Mouse (Mus musculus): ENCODE measurements around the gene Il34. TPM values are rescaled to one million over a fixed set of nuclear protein-coding genes. Genes with fewer than 3 reads are reported as not detected.
"Not testable (repeated sequence)": the region's sequence is repeated elsewhere in the genome, so short reads cannot be mapped to it uniquely, and the experiment has no call there.

The Il34 gene
- total RNA-seq, 2 experiments from 2014 or later: 65.2 to 75.8 TPM

DNA sequence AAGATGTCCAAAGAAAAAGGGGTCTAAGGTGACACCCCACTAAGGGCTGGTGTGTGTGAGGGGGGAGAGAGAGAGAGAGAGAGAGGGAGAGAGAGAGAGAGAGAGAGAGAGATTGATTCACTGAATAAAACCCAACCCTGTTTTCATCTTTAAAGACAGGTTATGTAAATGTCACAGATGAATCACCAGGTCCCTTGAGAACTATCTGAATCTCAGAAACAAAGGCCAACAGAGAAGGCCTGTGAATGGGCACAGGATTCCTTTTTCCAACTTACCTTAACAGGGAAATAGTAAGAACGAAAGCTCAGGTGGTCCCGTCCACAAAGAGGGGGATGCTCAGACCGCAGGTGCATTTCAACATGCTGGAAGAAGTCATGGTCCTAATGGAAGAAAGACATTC lies 5.4 kb upstream of the Il34 start:
- no peak for DNase-seq (ENCODE audit: low spot score in 2 of 2)

DNA sequence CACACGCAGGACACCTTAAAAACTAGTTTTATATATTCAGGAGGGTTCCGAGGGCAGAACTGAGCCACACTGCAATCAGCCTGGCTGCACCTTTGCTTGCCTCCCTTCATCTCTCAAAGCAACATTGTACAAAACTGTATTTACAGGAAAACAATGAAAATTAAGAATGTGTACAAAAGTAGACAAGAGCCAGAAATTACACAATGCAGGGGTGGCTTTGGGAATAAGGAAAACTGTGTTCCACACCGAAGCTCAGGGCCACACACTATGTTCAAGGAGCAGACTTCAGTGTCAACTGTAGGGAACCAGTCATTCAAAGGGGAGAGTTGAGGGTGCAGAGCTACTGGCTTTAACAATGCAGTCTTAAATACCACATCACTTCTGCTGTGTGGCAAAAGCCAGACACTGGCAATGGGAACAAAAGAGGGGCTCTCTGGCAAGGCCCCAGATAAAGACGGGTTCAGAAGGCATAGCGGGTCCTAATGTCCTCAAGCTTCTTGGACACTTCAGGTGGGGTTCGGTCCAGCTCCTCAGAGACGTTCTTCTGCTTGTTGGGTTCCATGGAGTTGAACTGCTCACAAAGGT lies 4.8 kb upstream of the Il34 start:
- no peak for DNase-seq (ENCODE audit: low spot score in 2 of 2)

DNA sequence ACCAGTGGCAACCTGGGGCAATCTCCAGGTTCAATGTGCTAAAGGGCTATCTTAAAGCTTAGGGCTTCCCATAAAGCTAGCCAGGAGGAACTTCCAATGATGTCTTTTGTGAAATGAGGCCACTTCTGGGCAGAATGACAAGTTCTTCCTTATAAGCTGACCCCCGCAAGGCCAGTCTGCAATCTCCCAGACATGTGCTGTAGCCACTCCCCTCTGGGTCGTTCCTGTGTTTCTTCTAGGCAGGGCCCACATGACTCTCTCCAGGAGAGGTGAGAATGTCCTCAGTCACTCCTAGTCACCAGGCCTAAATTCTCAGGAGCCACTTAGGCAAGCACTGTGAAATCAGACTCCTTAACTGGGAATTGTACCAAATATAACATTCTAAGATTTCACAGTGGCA lies 4.1 kb upstream of the Il34 start:
- DNase-seq (ENCODE audit: low spot score in 2 of 2): no peak

DNA sequence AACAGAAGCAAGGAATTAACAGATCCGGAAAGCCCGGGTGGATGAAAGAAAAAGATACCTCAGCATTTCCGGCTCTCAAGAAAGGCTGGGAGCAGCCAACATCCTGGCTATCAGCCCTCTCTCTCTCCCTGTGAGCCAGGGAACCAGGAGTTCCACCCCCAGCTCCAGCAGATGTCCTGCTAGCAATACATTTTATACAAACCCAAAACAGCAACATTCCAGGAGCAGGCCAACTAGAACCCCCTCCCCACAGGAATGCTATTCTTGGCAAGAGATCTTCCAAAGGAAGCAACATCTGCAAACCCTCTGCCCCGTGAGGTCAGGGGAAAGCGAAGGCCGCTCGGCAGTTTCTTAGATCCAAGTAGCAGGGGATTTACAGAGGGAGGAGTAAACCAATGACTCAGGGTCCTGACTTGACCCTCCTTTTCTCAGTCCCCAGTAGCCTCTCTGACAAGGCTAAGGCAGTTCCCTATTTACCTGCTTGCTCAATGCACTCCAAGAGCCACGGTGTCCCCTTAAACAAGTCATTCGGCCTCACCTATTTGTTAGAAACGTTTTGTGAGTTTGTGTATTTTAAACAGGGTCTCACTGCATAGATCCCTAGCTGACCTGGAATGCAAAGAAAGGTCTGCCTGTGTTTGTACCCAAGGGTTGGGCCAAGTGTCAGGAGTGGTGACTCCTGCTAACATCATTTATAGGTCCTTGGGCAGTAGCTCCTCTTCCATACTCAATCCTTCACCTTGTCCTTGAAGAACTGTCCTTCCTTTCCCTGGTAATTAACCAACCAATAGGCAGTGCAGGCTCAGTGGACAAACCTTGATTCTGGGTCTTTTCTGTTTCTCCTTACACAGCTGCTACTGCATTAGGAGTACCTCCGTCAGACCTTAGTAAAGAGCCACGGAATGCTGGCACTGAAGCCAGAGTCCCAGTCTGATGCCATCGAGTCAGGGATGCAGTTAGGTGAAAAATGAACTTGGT lies 3.1 kb upstream of the Il34 start:
- peak in 1 of 2 experiments; percentile 34 for DNase-seq (ENCODE audit: low spot score in 2 of 2)

DNA sequence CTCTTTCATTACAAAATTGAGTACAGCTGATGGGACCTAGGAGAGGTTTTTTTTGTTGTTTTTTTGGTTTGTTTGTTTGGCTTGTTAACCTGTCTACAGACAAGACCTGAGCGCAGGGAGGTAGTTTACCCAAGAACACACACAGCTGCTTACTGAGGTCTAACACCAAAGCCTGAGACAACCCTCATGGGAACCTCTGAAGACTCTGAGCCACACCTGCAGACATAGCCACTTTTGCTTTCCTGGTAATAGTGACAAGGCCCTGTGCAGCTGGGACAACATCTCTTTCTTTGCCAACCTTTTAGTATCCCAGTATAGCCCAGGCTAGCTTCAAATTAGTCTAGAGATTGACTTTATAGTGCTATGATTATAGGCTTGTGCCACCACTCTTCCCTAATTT lies 422 bp upstream of the Il34 start:
- no peak for DNase-seq (ENCODE audit: low spot score in 2 of 2)

DNA sequence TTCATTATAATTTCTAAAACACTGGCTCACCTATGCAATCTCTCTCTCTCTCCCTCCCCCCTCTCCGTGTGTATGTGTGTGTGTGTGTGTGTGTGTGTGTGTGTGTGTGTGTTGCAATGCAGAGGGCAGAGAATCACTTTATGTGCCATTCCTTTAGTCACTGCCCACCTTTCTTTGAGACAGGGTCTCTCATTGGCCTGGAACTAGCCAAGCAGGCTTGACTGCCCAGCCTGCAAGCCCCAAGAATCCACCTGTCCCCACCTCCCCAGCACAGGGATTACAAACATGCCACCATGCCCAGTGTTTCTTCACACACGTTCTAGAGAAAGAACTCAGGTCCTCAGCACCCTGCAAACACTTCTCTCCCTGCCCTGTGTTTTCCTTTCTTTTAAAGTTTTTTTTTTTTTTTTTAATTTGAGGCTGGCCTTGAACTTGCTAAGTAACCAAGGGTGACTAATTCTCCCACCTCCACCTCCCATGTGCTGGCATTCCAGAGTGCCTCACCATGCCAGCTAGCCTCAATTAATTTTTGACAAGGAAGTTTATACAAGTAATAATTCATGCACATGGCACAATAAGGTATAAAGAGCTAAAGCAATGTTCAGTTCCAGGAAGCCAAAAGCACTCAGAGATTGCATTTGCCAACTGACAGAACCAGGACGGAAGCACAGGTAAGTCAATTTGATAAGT lies 754 bp downstream of the Il34 start:
- DNase-seq (ENCODE audit: low spot score in 2 of 2): no peak

DNA sequence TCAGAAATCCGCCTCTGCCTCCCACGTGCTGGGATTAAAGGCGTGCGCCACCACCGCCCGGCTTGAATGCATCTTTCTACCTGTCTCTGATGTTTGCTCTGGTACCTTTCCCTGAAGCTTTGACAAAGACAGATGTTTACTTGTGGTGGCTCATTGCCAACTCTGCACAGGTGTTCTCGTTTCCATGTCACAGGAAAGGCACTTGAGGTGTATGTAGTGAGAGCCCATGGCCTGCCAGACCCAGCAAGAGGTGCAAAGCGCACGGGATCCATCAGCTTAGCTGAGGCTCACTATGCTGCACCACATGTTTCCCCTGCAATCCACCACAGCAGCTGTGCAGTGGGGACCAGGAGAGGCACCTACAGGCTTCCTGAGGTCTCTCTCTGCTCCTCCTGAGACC lies 1.9 kb downstream of the Il34 start:
- no peak for DNase-seq (ENCODE audit: low spot score in 2 of 2)

DNA sequence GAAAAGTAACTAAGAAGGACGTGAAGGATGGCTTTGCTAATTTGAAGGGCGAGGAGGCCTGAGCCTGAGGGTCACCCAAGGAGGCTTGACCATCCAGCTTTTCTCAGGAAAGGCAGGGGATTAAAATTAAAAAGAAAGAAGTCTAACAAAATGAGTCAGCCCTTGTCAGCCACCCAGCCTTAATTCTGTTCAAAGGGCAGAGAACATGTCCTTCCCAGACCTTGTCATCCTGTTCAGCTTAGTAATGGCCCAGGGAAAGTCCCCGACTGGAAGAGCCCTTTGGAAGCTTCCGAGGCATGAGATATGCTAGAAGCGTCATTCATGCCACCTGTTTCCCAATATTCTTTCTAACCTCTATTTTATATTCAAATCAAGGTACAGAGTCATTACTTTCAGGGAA lies 2.7 kb downstream of the Il34 start:
- no peak for DNase-seq (ENCODE audit: low spot score in 2 of 2)

DNA sequence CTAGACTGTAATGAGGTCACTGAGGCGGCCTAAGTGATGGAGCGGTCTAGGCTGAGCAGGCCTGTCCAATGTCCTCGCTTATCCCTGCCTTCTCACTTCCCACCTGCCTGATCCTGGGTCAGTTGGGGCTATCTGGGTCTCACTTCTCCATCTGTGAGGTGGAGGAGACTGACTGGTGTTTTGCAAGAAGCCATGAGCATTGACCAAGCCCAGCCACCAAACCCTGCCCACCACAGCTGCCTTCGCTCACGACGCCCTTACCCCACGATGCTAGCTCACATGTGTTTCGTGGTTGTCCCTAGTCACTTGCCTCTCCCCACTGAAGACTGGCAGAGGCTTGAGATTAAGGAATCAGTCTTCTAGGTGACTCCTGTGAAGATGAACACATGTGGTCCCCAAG lies 8.6 kb downstream of the Il34 start:
- DNase-seq (ENCODE audit: low spot score in 2 of 2): no peak

DNA sequence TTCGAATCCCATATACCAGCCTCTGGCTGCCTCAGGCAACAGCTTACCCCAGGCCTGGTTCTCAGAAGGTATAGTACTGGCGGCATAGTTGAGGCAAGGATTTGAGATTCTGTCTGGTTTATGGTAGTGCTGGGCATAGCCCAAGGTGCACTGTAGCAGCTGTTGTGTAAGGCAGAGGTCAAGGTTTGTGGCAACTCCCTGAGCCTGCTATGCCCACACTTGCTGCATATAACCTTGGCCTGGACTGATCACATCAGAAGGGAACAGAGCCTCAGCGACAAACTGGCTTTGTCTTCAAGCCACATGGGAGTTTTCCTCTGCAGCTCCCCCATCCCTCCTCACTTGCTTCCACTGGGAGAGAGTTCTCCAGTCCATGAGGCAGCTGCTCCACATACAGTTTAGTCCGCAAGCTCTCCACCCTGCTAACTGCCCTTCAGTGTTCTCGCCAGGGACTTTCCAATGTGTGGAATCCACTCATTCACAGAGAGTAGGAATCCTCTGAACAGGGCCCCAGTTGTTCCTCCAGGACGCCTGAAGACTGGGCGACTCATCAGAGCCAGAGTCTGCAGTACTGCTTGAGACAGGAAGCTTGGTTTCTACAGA lies 11.3 kb downstream of the Il34 start:
- no peak for DNase-seq (ENCODE audit: low spot score in 2 of 2)

DNA sequence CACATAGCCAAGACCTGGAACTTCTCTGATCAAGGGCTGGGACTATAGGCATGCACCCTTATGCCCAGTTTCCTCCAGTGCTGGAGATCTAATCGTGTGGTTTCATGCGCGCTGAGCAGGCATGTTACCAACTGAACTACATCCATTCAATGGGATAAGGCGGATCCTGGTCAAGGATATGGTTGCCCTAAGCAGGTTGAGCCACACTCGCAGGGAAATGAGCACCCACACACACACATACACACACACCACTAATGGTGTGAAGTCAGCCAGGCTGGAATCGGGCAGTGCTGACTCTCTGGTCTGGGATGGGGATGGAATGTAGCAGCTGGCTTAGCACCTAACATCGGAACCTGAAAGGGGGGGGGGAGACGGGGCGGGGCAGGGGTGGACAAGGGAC lies 11.8 kb downstream of the Il34 start:
- DNase-seq (ENCODE audit: low spot score in 2 of 2): no peak

DNA sequence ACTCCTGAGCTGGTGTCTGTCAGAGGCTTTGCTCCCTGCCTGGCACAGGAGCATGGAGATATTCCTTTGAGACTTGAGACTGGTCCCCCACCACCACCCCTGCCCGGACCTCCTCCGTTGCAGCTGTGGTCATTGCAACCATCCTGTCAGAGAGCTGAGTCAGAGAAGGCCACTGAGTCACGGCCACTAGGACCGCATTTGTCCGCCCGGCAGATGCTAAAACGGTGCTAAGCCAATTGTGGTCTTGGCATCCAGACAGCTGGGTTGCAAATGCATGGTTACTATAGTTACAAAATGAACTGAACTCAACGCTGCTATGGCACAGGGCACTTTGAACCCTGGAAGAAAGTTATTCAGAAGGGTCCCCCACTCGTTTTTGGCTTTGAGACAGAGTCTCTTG lies 12.2 kb downstream of the Il34 start:
- no peak for DNase-seq (ENCODE audit: low spot score in 2 of 2)

DNA sequence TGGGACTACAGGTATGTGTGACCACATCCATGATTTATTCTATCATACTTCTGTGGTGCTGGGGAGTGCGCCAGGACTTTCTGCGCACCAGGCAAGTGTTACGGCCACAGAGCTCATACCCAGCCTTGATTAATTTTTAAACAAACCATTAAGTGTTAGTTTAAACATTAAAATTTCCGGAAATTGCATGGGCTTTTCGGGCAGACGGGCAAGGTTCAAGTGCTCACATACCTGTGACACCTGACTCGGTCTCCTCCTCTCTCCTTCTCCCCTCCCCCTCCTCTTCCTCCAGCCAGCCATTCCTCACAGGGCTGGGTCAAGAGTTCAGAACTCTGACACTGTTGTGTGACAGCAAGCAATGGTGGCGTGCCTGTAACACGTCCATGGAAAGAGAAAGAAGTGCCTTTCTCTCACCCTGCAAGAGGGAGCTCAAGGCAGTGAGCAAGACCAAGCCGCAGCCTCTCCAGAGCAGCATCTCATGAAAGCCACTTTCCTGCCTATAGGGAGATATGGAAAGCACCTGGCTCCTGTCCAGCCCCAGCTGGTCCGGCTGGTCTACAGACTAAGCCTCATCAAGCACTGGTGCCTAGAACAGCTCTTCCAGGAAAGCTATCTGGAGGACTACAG lies 13.0 kb downstream of the Il34 start:
- no peak for DNase-seq (ENCODE audit: low spot score in 2 of 2)

DNA sequence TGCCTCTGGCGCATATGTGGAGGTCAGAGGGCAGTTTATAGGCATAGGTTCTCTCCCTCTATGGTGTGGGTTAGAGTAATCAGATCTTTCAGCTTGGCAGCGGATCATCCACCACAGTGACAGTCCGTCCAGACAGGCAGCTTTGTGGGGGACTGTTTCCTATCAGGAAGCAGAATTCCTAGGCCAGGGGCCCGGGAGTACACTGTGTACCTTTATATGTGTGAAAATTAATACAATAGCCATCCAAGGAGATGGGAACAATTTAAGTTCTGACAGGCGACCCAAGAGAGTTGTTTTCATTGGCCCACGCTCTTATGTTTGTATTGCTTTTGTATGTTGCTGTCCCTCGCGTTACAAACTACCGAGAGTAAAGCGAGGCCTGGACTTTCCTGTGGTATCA lies 14.6 kb downstream of the Il34 start:
- DNase-seq (ENCODE audit: low spot score in 2 of 2): no peak

DNA sequence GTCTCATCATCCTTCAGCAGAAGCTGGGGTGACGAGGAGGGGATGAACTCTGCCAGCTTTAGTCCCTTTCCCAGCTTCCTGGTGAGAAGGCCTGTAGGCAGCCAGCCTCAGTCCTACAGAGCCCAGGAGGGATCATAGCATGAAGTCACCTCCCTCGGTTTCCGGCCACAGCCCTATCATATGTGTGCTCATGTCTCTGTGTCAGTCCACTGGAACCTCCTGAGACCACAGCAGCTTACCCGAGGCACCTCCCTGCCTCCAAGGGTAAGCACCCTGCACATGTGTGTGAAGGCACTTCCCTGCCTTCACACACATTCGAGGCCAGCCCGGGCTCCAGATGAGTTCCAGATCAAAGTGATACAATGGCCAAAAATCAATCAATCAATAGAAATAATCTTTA lies 15.5 kb downstream of the Il34 start:
- no peak for DNase-seq (ENCODE audit: low spot score in 2 of 2)

DNA sequence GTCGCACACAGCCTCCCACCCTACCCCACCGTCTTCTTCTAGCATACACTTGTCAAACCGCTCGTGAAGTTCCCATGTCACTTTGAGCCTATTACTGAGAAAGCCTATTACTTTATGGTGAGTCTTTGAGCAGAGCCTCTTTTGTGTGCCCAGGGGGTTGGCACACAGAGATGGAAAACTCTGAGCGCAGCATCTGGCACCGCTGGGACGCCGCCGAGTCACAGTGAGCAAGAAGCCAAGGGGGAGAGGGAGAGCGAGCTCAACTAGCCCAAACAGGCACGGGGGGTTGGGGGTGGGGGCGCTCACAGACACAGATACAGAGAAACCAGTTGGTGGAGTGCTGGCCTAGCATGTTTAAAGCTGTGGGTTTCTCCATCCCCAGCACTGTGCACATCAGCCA lies 16.2 kb downstream of the Il34 start:
- peak in 1 of 2 experiments; percentile 33 for DNase-seq (ENCODE audit: low spot score in 2 of 2)

DNA sequence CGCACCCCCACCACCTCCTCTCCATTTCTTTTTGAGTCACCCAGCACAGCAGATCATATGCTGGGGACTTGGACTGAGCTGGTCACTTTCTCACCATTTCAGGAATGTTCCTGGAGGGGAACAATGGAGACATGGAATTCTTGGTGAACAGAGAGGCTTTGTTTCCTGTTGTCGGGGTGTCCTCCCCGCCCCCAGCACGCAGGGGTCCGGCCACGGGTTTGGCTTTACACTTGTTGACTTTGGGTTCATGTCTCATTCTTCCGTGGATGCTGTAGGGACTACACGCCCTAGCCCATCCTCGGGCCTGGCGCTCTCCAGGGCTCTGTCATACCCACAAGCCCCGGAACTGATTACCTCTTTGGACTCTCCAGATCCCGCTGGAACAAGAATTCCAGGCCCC lies 16.7 kb downstream of the Il34 start:
- DNase-seq (ENCODE audit: low spot score in 2 of 2): no peak

DNA sequence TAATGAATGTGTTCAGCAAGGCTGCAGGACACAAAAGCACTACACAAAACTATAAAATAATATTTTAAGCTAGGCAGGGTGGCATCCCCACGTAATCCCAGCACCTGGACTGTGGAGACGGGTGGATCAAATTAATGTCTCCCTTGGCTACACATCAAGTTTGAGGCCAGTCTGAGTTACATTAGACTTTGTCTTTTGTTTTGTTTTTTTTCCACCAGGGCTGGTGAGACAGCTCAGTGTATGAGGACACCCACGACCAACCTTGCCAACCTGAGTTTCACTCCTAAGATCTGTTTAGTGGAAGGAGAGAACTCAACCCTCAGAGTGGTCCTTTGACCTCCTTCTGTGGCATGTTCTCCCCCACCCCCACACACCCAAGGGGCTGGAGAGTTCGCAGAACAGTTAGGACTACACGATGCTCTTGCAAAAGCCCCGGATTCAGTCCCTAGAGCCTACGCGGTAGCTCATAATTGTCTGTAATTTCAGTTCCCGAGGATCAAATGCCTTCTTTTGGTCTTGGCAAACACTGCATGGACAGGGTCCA lies 18.2 kb downstream of the Il34 start:
- no peak for DNase-seq (ENCODE audit: low spot score in 2 of 2)

DNA sequence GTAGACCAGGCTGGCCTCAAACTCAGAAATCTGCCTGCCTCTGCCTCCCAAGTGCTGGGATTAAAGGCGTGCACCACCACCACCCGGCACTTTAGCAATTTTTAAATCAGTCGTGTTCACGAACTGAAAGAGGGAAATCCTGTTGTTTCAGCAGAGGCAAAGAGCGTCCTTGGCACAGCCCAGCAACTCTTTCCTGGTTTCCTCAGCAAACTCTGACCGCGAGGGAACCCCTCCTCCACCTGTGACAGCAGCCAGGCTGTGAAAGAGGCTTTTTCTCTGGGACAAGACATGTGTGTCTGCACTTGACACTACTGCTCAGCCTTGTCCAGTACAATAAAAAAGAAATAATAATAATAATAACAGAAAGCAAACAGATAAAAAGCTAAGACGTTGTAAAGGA lies 18.8 kb downstream of the Il34 start:
- no peak for DNase-seq (ENCODE audit: low spot score in 2 of 2)

DNA sequence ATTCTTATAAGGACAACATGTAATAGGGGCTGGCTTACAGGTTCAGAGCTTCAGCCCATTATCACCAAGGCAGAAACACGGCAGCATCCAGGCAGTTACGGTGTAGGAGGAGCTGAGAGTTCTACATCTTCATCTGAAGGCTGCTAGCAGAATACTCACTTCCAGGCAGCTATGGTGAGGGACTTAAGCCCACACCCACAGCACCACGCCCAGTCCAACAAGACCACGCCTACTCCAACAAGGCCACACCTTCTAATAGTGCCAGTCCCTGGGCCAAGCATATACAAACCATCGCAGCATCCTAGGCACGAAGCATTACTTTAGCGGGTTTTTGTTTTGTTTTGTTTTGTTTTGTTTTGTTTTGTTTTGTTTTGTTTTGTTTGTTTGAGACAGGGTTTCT lies 19.2 kb downstream of the Il34 start:
- not testable (repeated sequence) for DNase-seq (ENCODE audit: low spot score in 2 of 2)

DNA sequence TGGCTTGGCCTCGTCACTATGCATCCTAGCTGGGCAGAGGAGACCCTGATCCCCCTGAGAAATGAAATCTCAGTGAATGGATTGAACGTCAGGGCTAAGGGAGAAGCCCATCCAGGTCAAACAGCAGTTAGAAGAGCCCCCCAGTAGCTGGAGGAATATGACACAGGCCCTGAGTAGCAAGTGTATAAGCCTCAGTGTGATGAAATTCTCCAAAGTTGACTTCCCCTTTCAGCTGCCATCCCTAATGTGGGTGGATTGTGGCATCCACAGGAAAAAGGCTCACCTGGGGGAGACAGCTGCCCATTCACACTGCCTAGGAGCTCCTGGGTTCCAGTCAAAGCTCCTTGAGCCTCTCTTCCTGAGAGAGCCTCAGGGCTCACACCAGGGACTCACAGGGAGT lies 20.4 kb downstream of the Il34 start:
- DNase-seq (ENCODE audit: low spot score in 2 of 2): no peak
